Mouse (Mus musculus) MEL (cell line): ENCODE measurements at regions not wholly inside any gene's neighbourhood (a gene's known extent, or its start where the extent isn't known, plus 50 kb on each side); places are given as distances from the start of the nearest gene placed in this dataset.

Source experiments
- DNase-seq: peaks from one replicate; pipeline ENCODE4 v3.0.0; 2011; ENCODE audit warnings: low read depth, low spot score
- H3K27ac ChIP-seq: 2 replicates; pipeline ENCODE4 v1.5.1; 2012; ENCODE audit warnings: low read depth, mild to moderate bottlenecking, control low read depth, low read length, moderate library complexity; ENCODE audit not compliant: control insufficient read depth
- H3K27me3 ChIP-seq, 2 experiments: fragments of 150-350 bp in 1 of 2; sonication (generic) in 1 of 2; 2 replicates each; pipeline ENCODE4 v1.6.1; 2012; ENCODE audit warnings: low read length in 2 of 2, mild to moderate bottlenecking in 2 of 2, improper control_type of control experiment in 1 of 2, moderate library complexity in 1 of 2; ENCODE audit not compliant: insufficient read depth in 2 of 2, control insufficient read depth in 1 of 2
- H3K36me3 ChIP-seq, 2 experiments: 2 replicates each; pipeline ENCODE4 v1.6.1; 2012 to 2014; ENCODE audit warnings: low read length in 2 of 2, improper control_type of control experiment in 1 of 2, inconsistent platforms in 1 of 2, mild to moderate bottlenecking in 1 of 2; ENCODE audit not compliant: insufficient read depth in 2 of 2, control insufficient read depth in 1 of 2
- H3K4me1 ChIP-seq, 2 experiments: fragments of 150-350 bp in 1 of 2; sonication (generic) in 1 of 2; 2 replicates each; pipeline ENCODE4 v1.6.1; 2012; ENCODE audit warnings: low read length in 2 of 2, improper control_type of control experiment in 1 of 2, mild to moderate bottlenecking in 1 of 2; ENCODE audit not compliant: insufficient read depth in 2 of 2, control insufficient read depth in 1 of 2
- H3K4me3 ChIP-seq, 2 experiments: fragments of 150-350 bp in 1 of 2; sonication (generic) in 1 of 2; 2 replicates each; pipeline ENCODE4 v1.5.1; 2012; ENCODE audit warnings: low read depth in 2 of 2, low read length in 2 of 2, mild to moderate bottlenecking in 2 of 2, moderate library complexity in 2 of 2, control low read depth in 1 of 2, improper control_type of control experiment in 1 of 2; ENCODE audit not compliant: control insufficient read depth in 1 of 2, insufficient read depth in 1 of 2
- H3K79me2 ChIP-seq: 2 replicates; pipeline ENCODE4 v1.6.1; 2012; ENCODE audit warnings: mild to moderate bottlenecking, low read length, moderate library complexity; ENCODE audit not compliant: control insufficient read depth, poor library complexity, insufficient read depth
- H3K9ac ChIP-seq: 2 replicates; pipeline ENCODE4 v1.6.1; 2012; ENCODE audit warnings: low read depth, mild to moderate bottlenecking, control low read depth, low read length, moderate library complexity; ENCODE audit not compliant: control insufficient read depth, poor library complexity, severe bottlenecking
- H3K9me3 ChIP-seq: fragments of 150-350 bp; sonication (generic); replicated peaks from 2 replicates; pipeline ENCODE4 v1.6.1; 2012; ENCODE audit warnings: mild to moderate bottlenecking, low read length, improper control_type of control experiment, moderate library complexity; ENCODE audit not compliant: insufficient read depth
- BHLHE40 ChIP-seq: IDR thresholded peaks from 2 replicates; pipeline ENCODE4 v1.6.1; 2012; ENCODE audit warnings: low read depth, mild to moderate bottlenecking, inconsistent platforms, low read length, improper control_type of control experiment, borderline replicate concordance
- CHD2 ChIP-seq: IDR thresholded peaks from 2 replicates; pipeline ENCODE4 v1.6.1; 2011; ENCODE audit warnings: low read length, improper control_type of control experiment
- CTCF ChIP-seq, 3 experiments: IDR thresholded peaks in 2 of 3; conservative IDR thresholded peaks in 1 of 3; 2 replicates each; pipeline ENCODE4 v1.5.1; 2011 to 2012; ENCODE audit warnings: low read length in 3 of 3, low read depth in 2 of 3, mild to moderate bottlenecking in 2 of 3, improper control_type of control experiment in 1 of 3, inconsistent platforms in 1 of 3, mixed read lengths in 1 of 3, moderate library complexity in 1 of 3; ENCODE audit not compliant: control insufficient read depth in 1 of 3, insufficient read depth in 1 of 3, poor library complexity in 1 of 3, severe bottlenecking in 1 of 3
- E2F4 ChIP-seq: IDR thresholded peaks from 2 replicates; pipeline ENCODE4 v1.6.1; 2011; ENCODE audit warnings: low read depth, low read length, improper control_type of control experiment, borderline replicate concordance
- EP300 ChIP-seq, 2 experiments: IDR thresholded peaks; 2 replicates each; pipeline ENCODE4 v1.6.1; 2011; ENCODE audit warnings: improper control_type of control experiment in 2 of 2, low read length in 2 of 2, low read depth in 1 of 2, mild to moderate bottlenecking in 1 of 2
- GABPA ChIP-seq: IDR thresholded peaks from 2 replicates; pipeline ENCODE4 v1.6.1; 2012; ENCODE audit warnings: low read depth, mild to moderate bottlenecking, inconsistent platforms, low read length, improper control_type of control experiment, moderate library complexity
- GATA1 ChIP-seq: IDR thresholded peaks from 2 replicates; pipeline ENCODE4 v1.6.1; 2011; ENCODE audit warnings: low read depth, low read length, improper control_type of control experiment
- KAT2A ChIP-seq: conservative IDR thresholded peaks from 2 replicates; pipeline ENCODE4 v1.6.1; 2012; ENCODE audit warnings: low read depth, low read length, improper control_type of control experiment, inconsistent platforms
- MAFK ChIP-seq: IDR thresholded peaks from 2 replicates; pipeline ENCODE4 v1.6.1; 2011; ENCODE audit warnings: low read depth, mild to moderate bottlenecking, low read length, improper control_type of control experiment, borderline replicate concordance
- MAZ ChIP-seq: IDR thresholded peaks from 2 replicates; pipeline ENCODE4 v1.6.1; 2012; ENCODE audit warnings: low read depth, mild to moderate bottlenecking, inconsistent platforms, low read length, improper control_type of control experiment
- MEF2A ChIP-seq: IDR thresholded peaks from 2 replicates; pipeline ENCODE4 v1.6.1; 2014; ENCODE audit warnings: low read depth, mild to moderate bottlenecking, inconsistent platforms, low read length, improper control_type of control experiment; ENCODE audit not compliant: poor library complexity, insufficient replicate concordance, severe bottlenecking; ENCODE audit errors: extremely low read depth
- MYB ChIP-seq: IDR thresholded peaks from 2 replicates; pipeline ENCODE4 v1.6.1; 2011; ENCODE audit warnings: mild to moderate bottlenecking, low read depth, low read length, improper control_type of control experiment
- NRF1 ChIP-seq: IDR thresholded peaks from 2 replicates; pipeline ENCODE4 v1.6.1; 2014; ENCODE audit warnings: low read depth, mild to moderate bottlenecking, inconsistent platforms, low read length, improper control_type of control experiment, moderate library complexity; ENCODE audit not compliant: poor library complexity, insufficient read depth, severe bottlenecking
- POLR2AphosphoS2 ChIP-seq: IDR thresholded peaks from 2 replicates; pipeline ENCODE4 v1.6.1; 2011; ENCODE audit warnings: low read length, improper control_type of control experiment
- RAD21 ChIP-seq: IDR thresholded peaks from 2 replicates; pipeline ENCODE4 v1.6.1; 2011; ENCODE audit warnings: mild to moderate bottlenecking, low read depth, low read length, improper control_type of control experiment
- TBP ChIP-seq: IDR thresholded peaks from 2 replicates; pipeline ENCODE4 v1.8.0; 2011; ENCODE audit warnings: low read depth, low read length, improper control_type of control experiment
- TCF12 ChIP-seq: IDR thresholded peaks from 2 replicates; pipeline ENCODE4 v1.6.1; 2014; ENCODE audit warnings: low read depth, mild to moderate bottlenecking, inconsistent platforms, low read length, improper control_type of control experiment, moderate library complexity

DNA sequence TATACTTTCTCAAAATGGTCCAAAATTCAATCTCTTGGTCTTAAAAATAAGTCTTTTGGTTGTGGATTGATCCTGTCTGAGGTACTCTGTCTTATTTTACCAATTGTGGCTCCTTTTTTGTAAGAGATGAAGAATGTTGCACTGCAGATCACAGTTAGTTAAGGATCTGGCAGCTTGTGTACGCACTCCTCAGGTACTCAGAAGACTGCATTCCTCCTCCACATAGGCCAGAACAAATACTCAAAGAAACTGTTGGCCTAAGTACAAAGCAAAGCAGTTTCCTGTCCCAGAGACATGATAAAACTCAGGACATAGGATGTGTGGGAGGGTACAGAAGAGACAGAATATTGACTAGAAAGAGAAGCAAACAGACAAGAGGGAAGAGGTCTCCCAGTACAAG lies 155.4 kb downstream of the Atp6ap1l start:
- H3K27me3 ChIP-seq: peaks cover 0 to 1% of the 10 kb centered on the region in 2 experiments; a peak in 2 of 4 replicates
- no peaks in the 10 kb centered on the region for H3K4me1 ChIP-seq
- H3K27ac ChIP-seq: no peak overlapping the region
- DNase-seq: no peak
- no peak overlapping the region for H3K9ac ChIP-seq
- no peak for TF ChIP-seq NRF1
- no peak for TF ChIP-seq GABPA
- no peak for TF ChIP-seq GATA1
- TF ChIP-seq TBP: no peak
- TF ChIP-seq MEF2A: no peak
- TF ChIP-seq MAFK: no peak
- no peak for TF ChIP-seq E2F4
- no peak for TF ChIP-seq MYB
- TF ChIP-seq MAZ: no peak
- TF ChIP-seq KAT2A: no peak
- TF ChIP-seq RAD21: no peak
- no peak for TF ChIP-seq POLR2AphosphoS2
- no peak for TF ChIP-seq CHD2
- TF ChIP-seq TCF12: no peak
- TF ChIP-seq EP300 (IDR thresholded peaks at IDR 0.05; ENCODE audit: low read depth in 1 of 2, low read length in 2 of 2): no peak
- no peaks in the 10 kb centered on the region for H3K36me3 ChIP-seq
- no peaks in the 10 kb centered on the region for H3K9me3 ChIP-seq
- no peaks in the 10 kb centered on the region for H3K79me2 ChIP-seq
- no peak overlapping the region for H3K4me3 ChIP-seq

GRCm38 (mm10) chr13:90745063-90745462 lies 160.1 kb downstream of the Atp6ap1l start:
- Histone ChIP-seq H3K4me3 (no peak overlapping the region), H3K9me3 (no peaks in the 10 kb centered on the region), H3K36me3 (no peaks in the 10 kb centered on the region), H3K27ac (no peak overlapping the region), H3K9ac (no peak overlapping the region), H3K27me3 (no peaks in the 10 kb centered on the region), H3K4me1 (no peaks in the 10 kb centered on the region), H3K79me2 (no peaks in the 10 kb centered on the region)
- TF ChIP-seq MEF2A (no peak), RAD21 (no peak), CTCF (IDR thresholded peaks at IDR 0.05 in 2 of 3, conservative IDR thresholded peaks at IDR 0.05 in 1 of 3; ENCODE audit: control insufficient read depth in 1 of 3, insufficient read depth in 1 of 3, low read depth in 2 of 3, low read length in 3 of 3, poor library complexity in 1 of 3, severe bottlenecking in 1 of 3) (no peak), BHLHE40 (no peak)
- no peak for DNase-seq
